Mouse (Mus musculus) heart, postnatal 0 days (tissue): ENCODE measurements at regions not wholly inside any gene's neighbourhood (a gene's known extent, or its start where the extent isn't known, plus 50 kb on each side); places are given as distances from the start of the nearest gene placed in this dataset.

Experiments
- CTCF ChIP-seq: IDR thresholded peaks from 2 replicates; pipeline ENCODE4 v1.5.1; 2016; ENCODE audit warnings: antibody characterized with exemption, control low read depth, low read depth
- EP300 ChIP-seq: IDR thresholded peaks from 2 replicates; pipeline ENCODE4 v1.6.1; 2016; ENCODE audit warnings: antibody characterized with exemption, low read depth

- TF ChIP-seq CTCF (no peak), EP300 (no peak)
Measured at GRCm38 (mm10) chr9:80705264-80705663, 240.0 kb upstream of the Impg1 start.
